Mouse (Mus musculus): ENCODE results near the gene Rnf181. TPM values are rescaled to one million over a fixed set of nuclear protein-coding genes. Genes with fewer than 3 reads are reported as not detected.

Rnf181 gene
- polyA plus RNA-seq, 1 experiment from 2014 or later, result 88.3 TPM

- peaks cover 8 to 38% of the 10 kb centered on the region in 2 experiments for H3K4me1 ChIP-seq (ENCODE audit: control insufficient read depth in 2 of 2, insufficient read depth in 2 of 2, low read length in 2 of 2)
- H3K4me2 ChIP-seq (ENCODE audit: low read length), result no peak overlapping the region
- no peak overlapping the region for H3K27ac ChIP-seq (replicated peaks in 1 of 2; ENCODE audit: control insufficient read depth in 1 of 2, insufficient read depth in 1 of 2, low read depth in 2 of 2, low read length in 2 of 2)
- H3K4me3 ChIP-seq (ENCODE audit: control insufficient read depth in 1 of 2, insufficient read depth in 1 of 2, low read depth in 1 of 2, low read length in 2 of 2), result no peak overlapping the region
- WGBS, result 90% methylated on average over 1 of the region's 1 CpGs
- H3K36me3 ChIP-seq (ENCODE audit: control insufficient read depth, insufficient read depth, low read length), result peaks cover 41% of the 10 kb centered on the region
- no peaks in the 10 kb centered on the region for H3K9me3 ChIP-seq (ENCODE audit: control insufficient read depth, low read length)
- no peaks in the 10 kb centered on the region for H3K27me3 ChIP-seq (ENCODE audit: control insufficient read depth, insufficient read depth, low read length)
- H3K9ac ChIP-seq (ENCODE audit: low read length), result no peak overlapping the region
- ATAC-seq (ENCODE audit: insufficient number of reproducible peaks, insufficient read depth, low FRiP score, low read depth), result no peak
Measured at GRCm38 (mm10) chr6:72354025-72354424, 12.7 kb downstream of the Rnf181 start.

DNA sequence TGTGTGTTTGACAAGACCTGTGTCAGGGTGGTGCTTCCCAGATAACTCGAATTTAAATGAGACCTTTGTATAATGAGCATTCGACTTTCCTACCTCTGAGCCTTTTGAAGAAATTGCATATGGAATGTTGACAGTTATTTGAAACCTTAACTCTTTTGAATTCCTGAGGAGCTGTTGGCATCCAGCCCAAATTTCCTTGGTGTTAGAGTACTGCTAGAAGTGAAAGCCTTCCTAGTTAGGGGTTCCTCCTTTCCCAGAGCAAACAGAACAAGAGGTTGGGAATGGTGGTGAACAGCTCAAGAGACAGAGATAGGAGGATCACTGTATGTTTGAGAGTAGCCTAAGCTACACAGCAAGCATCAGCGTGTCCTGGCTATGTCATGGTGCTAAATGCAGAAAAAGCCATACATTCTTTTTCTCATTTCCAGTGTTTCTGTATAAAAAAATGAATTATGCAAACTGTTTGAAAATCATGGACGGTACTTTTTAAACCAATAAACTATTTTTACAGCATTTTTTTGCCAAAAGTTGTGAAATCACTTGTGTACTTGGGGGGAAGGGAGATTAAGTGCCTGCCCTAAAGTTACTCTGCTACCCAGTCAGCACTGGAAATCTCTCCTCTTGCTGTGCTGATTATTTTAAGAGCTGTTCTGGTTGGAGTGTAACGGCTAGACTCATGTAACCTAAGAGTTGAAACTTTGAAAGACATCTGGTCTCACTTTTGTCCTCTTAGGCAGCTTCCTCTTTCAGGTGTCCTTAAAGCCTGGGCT lies 13.9 kb downstream of the Rnf181 start:
- Histone ChIP-seq H3K4me2 (ENCODE audit: low read length) (no peak overlapping the region), H3K9me3 (ENCODE audit: control insufficient read depth, low read length) (no peaks in the 10 kb centered on the region), H3K27me3 (ENCODE audit: control insufficient read depth, insufficient read depth, low read length) (no peaks in the 10 kb centered on the region), H3K27ac (replicated peaks in 1 of 2; ENCODE audit: control insufficient read depth in 1 of 2, insufficient read depth in 1 of 2, low read depth in 2 of 2, low read length in 2 of 2) (no peak overlapping the region), H3K9ac (ENCODE audit: low read length) (no peak overlapping the region), H3K4me1 (ENCODE audit: control insufficient read depth in 2 of 2, insufficient read depth in 2 of 2, low read length in 2 of 2) (peaks cover 8 to 43% of the 10 kb centered on the region in 2 experiments), H3K4me3 (ENCODE audit: control insufficient read depth in 1 of 2, insufficient read depth in 1 of 2, low read depth in 1 of 2, low read length in 2 of 2) (no peak overlapping the region), H3K36me3 (ENCODE audit: control insufficient read depth, insufficient read depth, low read length) (peaks cover 36% of the 10 kb centered on the region)
- no peak for ATAC-seq (ENCODE audit: insufficient number of reproducible peaks, insufficient read depth, low FRiP score, low read depth)
- 52% methylated on average over 5 of the region's 5 CpGs for WGBS

DNA sequence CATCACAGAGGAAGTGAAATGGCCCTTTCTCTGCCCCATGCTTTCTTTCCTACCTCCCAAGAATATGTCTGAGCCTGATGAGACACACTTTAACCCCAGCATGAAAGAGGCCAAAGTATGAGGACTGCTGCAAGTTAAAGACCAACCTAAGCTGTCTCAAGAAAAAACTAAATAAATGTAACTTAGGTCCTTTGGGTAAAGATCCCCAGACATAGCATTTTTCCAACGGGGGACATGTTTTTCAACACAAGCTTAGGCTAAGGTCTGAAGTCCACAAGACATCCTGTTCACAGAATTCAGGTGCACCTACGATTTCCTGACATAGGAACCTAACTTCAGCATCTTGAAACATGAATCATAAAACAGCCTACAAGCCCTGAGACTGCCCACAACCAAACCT lies 16.5 kb downstream of the Rnf181 start:
- Histone ChIP-seq H3K4me1 (ENCODE audit: control insufficient read depth in 2 of 2, insufficient read depth in 2 of 2, low read length in 2 of 2) (peaks cover 4 to 40% of the 10 kb centered on the region in 2 experiments), H3K4me2 (ENCODE audit: low read length) (no peak overlapping the region), H3K27ac (replicated peaks in 1 of 2; ENCODE audit: control insufficient read depth in 1 of 2, insufficient read depth in 1 of 2, low read depth in 2 of 2, low read length in 2 of 2) (no peak overlapping the region), H3K36me3 (ENCODE audit: control insufficient read depth, insufficient read depth, low read length) (peaks cover 30% of the 10 kb centered on the region), H3K9ac (ENCODE audit: low read length) (no peak overlapping the region), H3K4me3 (ENCODE audit: control insufficient read depth in 1 of 2, insufficient read depth in 1 of 2, low read depth in 1 of 2, low read length in 2 of 2) (no peak overlapping the region), H3K9me3 (ENCODE audit: control insufficient read depth, low read length) (no peaks in the 10 kb centered on the region), H3K27me3 (ENCODE audit: control insufficient read depth, insufficient read depth, low read length) (no peaks in the 10 kb centered on the region)
- ATAC-seq (ENCODE audit: insufficient number of reproducible peaks, insufficient read depth, low FRiP score, low read depth), result no peak
- WGBS, result 88% methylated on average over 2 of the region's 2 CpGs

GRCm38 (mm10) chr6:72348411-72348810 lies 18.3 kb downstream of the Rnf181 start:
- Histone ChIP-seq H3K4me1 (ENCODE audit: control insufficient read depth in 2 of 2, insufficient read depth in 2 of 2, low read length in 2 of 2) (peaks cover 2 to 45% of the 10 kb centered on the region in 2 experiments; a peak in 3 of 4 replicates), H3K9me3 (ENCODE audit: control insufficient read depth, low read length) (no peaks in the 10 kb centered on the region), H3K4me2 (ENCODE audit: low read length) (peak overlapping the region; percentile 73), H3K27me3 (ENCODE audit: control insufficient read depth, insufficient read depth, low read length) (no peaks in the 10 kb centered on the region), H3K4me3 (ENCODE audit: control insufficient read depth in 1 of 2, insufficient read depth in 1 of 2, low read depth in 1 of 2, low read length in 2 of 2) (no peak overlapping the region; a peak in 1 of 4 replicates), H3K9ac (ENCODE audit: low read length) (peak overlapping the region; percentile 42; the same call in 1 of the 2 replicates), H3K27ac (replicated peaks in 1 of 2; ENCODE audit: control insufficient read depth in 1 of 2, insufficient read depth in 1 of 2, low read depth in 2 of 2, low read length in 2 of 2) (peak overlapping the region in 1 of 2 experiments; percentile 83; a peak in 1 of 4 replicates), H3K36me3 (ENCODE audit: control insufficient read depth, insufficient read depth, low read length) (peaks cover 30% of the 10 kb centered on the region)
- ATAC-seq (ENCODE audit: insufficient number of reproducible peaks, insufficient read depth, low FRiP score, low read depth), result no peak
- 76% methylated on average over 10 of the region's 10 CpGs for WGBS

DNA sequence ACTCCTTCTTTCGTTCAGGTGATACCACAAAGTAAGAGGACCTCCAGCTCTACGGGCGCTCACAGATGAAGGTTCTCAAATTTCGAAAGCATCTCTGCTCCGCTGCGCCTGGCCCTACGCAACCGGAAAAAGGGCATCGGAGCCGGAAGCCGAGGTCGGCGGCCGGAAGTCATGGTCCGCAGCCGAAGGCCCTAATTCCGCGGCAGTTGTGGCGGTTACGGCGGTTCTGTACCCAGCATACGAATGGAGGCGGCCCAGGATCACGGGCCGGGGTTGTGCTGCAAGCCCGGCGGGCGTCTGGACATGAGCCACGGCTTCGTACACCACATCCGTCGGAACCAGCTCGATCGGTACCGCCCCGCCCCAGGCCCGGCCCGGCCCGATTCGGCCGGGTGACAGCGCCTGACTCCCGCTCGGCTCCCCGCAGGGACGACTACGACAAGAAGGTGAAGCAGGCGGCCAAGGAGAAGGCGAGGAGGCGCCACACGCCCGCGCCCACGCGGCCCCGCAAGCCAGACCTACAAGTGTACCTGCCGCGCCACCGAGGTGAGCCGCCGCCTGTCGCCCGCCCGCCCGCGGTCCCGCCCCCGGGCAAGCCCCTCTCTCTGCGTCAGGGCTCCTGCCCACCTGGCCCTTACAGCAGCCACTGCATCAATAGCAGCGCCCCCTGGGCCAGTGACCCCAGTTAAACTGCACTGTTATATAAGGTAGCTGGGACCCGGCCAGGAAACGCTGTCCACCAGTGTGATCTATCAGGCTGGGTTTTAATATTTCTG lies 19.4 kb downstream of the Rnf181 start, which contains the start of gene 0610030E20Rik:
Gene 0610030E20Rik, plus strand, starts transcription at position 152 of the 776 bp plus-strand sequence.
- peak within 1 kb of the TSS; percentile 73 for H3K4me2 ChIP-seq (ENCODE audit: low read length)
- H3K4me1 ChIP-seq (ENCODE audit: control insufficient read depth in 2 of 2, insufficient read depth in 2 of 2, low read length in 2 of 2), result peaks cover under 1 to 38% of the 10 kb centered on the region in 2 experiments; a peak in 3 of 4 replicates
- H3K9me3 ChIP-seq (ENCODE audit: control insufficient read depth, low read length), result no peaks in the 10 kb centered on the region
- no peaks in the 10 kb centered on the region for H3K27me3 ChIP-seq (ENCODE audit: control insufficient read depth, insufficient read depth, low read length)
- H3K27ac ChIP-seq (replicated peaks in 1 of 2; ENCODE audit: control insufficient read depth in 1 of 2, insufficient read depth in 1 of 2, low read depth in 2 of 2, low read length in 2 of 2), result peak within 1 kb of the TSS; percentile 83 to 85
- peak; percentile 69 for ATAC-seq (ENCODE audit: insufficient number of reproducible peaks, insufficient read depth, low FRiP score, low read depth)
- WGBS, result under 1% methylated on average over 64 of the region's 72 CpGs
- H3K9ac ChIP-seq (ENCODE audit: low read length), result peak within 1 kb of the TSS; percentile 84
- peaks cover 35% of the 10 kb centered on the region for H3K36me3 ChIP-seq (ENCODE audit: control insufficient read depth, insufficient read depth, low read length)
- peak within 1 kb of the TSS; percentile 70 to 98 for H3K4me3 ChIP-seq (ENCODE audit: control insufficient read depth in 1 of 2, insufficient read depth in 1 of 2, low read depth in 1 of 2, low read length in 2 of 2)

DNA sequence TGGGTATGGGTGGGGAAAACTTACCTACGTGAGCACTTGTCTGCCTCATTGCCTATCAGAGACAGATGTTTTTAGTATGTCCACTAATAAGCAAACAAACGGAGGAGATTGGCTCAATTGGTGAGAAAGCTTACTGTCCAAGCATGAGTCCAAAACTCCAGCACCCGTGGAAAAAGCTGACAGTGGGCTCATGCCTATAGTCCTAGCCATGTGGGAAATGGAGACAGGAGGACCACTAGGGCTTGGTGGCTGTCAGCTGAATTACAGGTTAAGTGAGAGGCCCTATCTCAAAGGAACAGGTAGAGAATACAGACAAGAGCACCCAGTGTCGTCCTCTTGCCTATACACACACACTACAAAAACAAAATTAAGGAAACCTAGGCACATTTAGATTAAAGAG lies 20.5 kb downstream of the Rnf181 start:
- Histone ChIP-seq H3K4me2 (ENCODE audit: low read length) (no peak overlapping the region), H3K9me3 (ENCODE audit: control insufficient read depth, low read length) (no peaks in the 10 kb centered on the region), H3K27ac (replicated peaks in 1 of 2; ENCODE audit: control insufficient read depth in 1 of 2, insufficient read depth in 1 of 2, low read depth in 2 of 2, low read length in 2 of 2) (no peak overlapping the region), H3K36me3 (ENCODE audit: control insufficient read depth, insufficient read depth, low read length) (peaks cover 40% of the 10 kb centered on the region), H3K9ac (ENCODE audit: low read length) (no peak overlapping the region), H3K4me1 (ENCODE audit: control insufficient read depth in 2 of 2, insufficient read depth in 2 of 2, low read length in 2 of 2) (peaks cover 0 to 30% of the 10 kb centered on the region in 2 experiments; a peak in 2 of 4 replicates), H3K27me3 (ENCODE audit: control insufficient read depth, insufficient read depth, low read length) (no peaks in the 10 kb centered on the region), H3K4me3 (ENCODE audit: control insufficient read depth in 1 of 2, insufficient read depth in 1 of 2, low read depth in 1 of 2, low read length in 2 of 2) (peak overlapping the region in 1 of 2 experiments; percentile 70; a peak in 1 of 4 replicates)
- no peak for ATAC-seq (ENCODE audit: insufficient number of reproducible peaks, insufficient read depth, low FRiP score, low read depth)
- WGBS, result 81% methylated on average over 4 of the region's 4 CpGs

DNA sequence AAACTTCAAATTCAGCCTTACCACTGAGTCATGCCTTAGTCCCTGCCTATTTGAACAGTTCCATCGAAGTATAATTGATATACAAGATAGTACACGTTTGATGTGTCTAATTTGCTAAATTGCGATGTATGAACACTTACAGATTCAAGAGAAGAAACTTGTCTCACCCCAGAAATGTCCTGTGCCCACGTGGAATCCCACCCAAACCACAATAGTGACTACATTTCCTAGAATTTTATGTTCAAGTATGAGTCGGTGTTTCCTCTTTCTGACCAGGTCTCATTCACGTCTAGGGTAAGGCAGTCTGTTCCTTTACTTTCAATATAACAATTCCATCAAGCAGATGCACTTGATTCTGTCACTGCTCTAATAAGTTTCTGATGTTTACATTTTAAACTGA lies 21.1 kb downstream of the Rnf181 start:
- Histone ChIP-seq H3K4me2 (ENCODE audit: low read length) (peak overlapping the region; percentile 92), H3K4me3 (ENCODE audit: control insufficient read depth in 1 of 2, insufficient read depth in 1 of 2, low read depth in 1 of 2, low read length in 2 of 2) (peak overlapping the region in 1 of 2 experiments; percentile 87; a peak in 2 of 4 replicates), H3K9ac (ENCODE audit: low read length) (peak overlapping the region; percentile 94; the same call in 1 of the 2 replicates), H3K9me3 (ENCODE audit: control insufficient read depth, low read length) (no peaks in the 10 kb centered on the region), H3K27me3 (ENCODE audit: control insufficient read depth, insufficient read depth, low read length) (no peaks in the 10 kb centered on the region), H3K4me1 (ENCODE audit: control insufficient read depth in 2 of 2, insufficient read depth in 2 of 2, low read length in 2 of 2) (peaks cover 0 to 28% of the 10 kb centered on the region in 2 experiments; a peak in 2 of 4 replicates), H3K36me3 (ENCODE audit: control insufficient read depth, insufficient read depth, low read length) (peaks cover 34% of the 10 kb centered on the region), H3K27ac (replicated peaks in 1 of 2; ENCODE audit: control insufficient read depth in 1 of 2, insufficient read depth in 1 of 2, low read depth in 2 of 2, low read length in 2 of 2) (peak overlapping the region in 1 of 2 experiments; percentile 75; a peak in 2 of 4 replicates)
- ATAC-seq (ENCODE audit: insufficient number of reproducible peaks, insufficient read depth, low FRiP score, low read depth), result no peak
- WGBS, result 49% methylated on average over 6 of the region's 6 CpGs
